Mouse (Mus musculus) heart, adult 2 months (tissue): ENCODE results near the gene Vpreb1.

Experiments
- CTCF ChIP-seq: fragments of 200-600 bp; IDR thresholded peaks from 2 replicates; pipeline ENCODE4 v1.8.1; 2022; ENCODE audit warnings: antibody characterized with exemption, mild to moderate bottlenecking, moderate library complexity
- EP300 ChIP-seq: fragments of 200-500 bp; IDR thresholded peaks from 2 replicates; pipeline ENCODE4 v1.6.1; 2011; ENCODE audit warnings: low read depth, low read length, control low read depth; ENCODE audit not compliant: insufficient read depth
- POLR2A ChIP-seq: fragments of 200-500 bp; IDR thresholded peaks from 2 replicates; pipeline ENCODE4 v1.6.1; 2011; ENCODE audit warnings: mild to moderate bottlenecking, low read depth, low read length, control low read depth; ENCODE audit not compliant: insufficient read depth

GRCm38 (mm10) chr16:16828757-16829615 lies 41.7 kb downstream of the Vpreb1 start, which contains the start of gene Spag6l:
- TF ChIP-seq CTCF: peak; percentile 21
- TF ChIP-seq EP300: no peak
- TF ChIP-seq POLR2A: no peak
